Mouse (Mus musculus) olfactory bulb, adult 2 months (tissue): ENCODE data around the gene Nrg3.

Experiments
- CTCF ChIP-seq: fragments of 200-500 bp; IDR thresholded peaks from 2 replicates; pipeline ENCODE4 v1.5.1; 2012; ENCODE audit warnings: low read depth, mild to moderate bottlenecking, low read length, moderate library complexity; ENCODE audit not compliant: insufficient read depth
- POLR2A ChIP-seq: fragments of 200-500 bp; IDR thresholded peaks from 2 replicates; pipeline ENCODE4 v1.6.1; 2012; ENCODE audit warnings: mild to moderate bottlenecking, low read depth, low read length, moderate library complexity; ENCODE audit not compliant: insufficient read depth

GRCm38 (mm10) chr14:39044290-39044689 is 428.6 kb downstream of the Nrg3 start:
- no peak for TF ChIP-seq CTCF
- TF ChIP-seq POLR2A = no peak
